In genomic region chr2:139723304-139723703, GRCm38 (mm10) we compare ENCODE assay signal across 14 mouse cellular contexts. TPM values are rescaled to one million over a fixed set of nuclear protein-coding genes. Genes with fewer than 3 reads are reported as not detected.
A peak's percentile ranks its signal among the peaks of the same experiment; 100 is the strongest.
DNase-seq lines count a peak whose midpoint lies in the region; ATAC-seq and TF ChIP-seq lines count a peak whose summit lies in the region.
"Had no signal": no experiment of that assay in that cellular context is flagged by ENCODE, and none has a peak within 500 bp of the region (broad histone marks: within the 10 kb centered on the region; RNA-seq: fewer than 3 reads in every experiment).

No protein-coding gene starts in this region.

- no peak for DNase-seq in kidney, postnatal 10 days
- peak; percentile 89 for DNase-seq in 3T3-L1 (ENCODE audit: low read depth, low spot score)
- DNase-seq in adrenal gland, adult (ENCODE audit: inconsistent age in 2 of 2, low spot score in 1 of 2): peak; percentile 84 to 90
- peak; percentile 78 for DNase-seq in lung, postnatal 0 days (ENCODE audit: low spot score)
- no peak for DNase-seq in right cerebral cortex, postnatal 10 days (ENCODE audit: low spot score in 2 of 2)

- H3K4me2 ChIP-seq in kidney, embryonic 14.5 days (replicated peaks; ENCODE audit: low read depth, low read length): no peak overlapping the region
- no peak overlapping the region for H3K4me2 ChIP-seq in lung, postnatal 0 days (replicated peaks; ENCODE audit: low read depth, low read length)
- H3K4me2 ChIP-seq: heart, embryonic 12.5 days; neural tube, embryonic 15.5 days had no signal

- no peaks in the 10 kb centered on the region for H3K9me3 ChIP-seq in kidney, embryonic 14.5 days (ENCODE audit: control insufficient read depth, low read length)
- no peaks in the 10 kb centered on the region for H3K9me3 ChIP-seq in lung, postnatal 0 days (ENCODE audit: low read length)
- H3K9me3 ChIP-seq: heart, embryonic 12.5 days; neural tube, embryonic 15.5 days had no signal

- no peaks in the 10 kb centered on the region for H3K4me1 ChIP-seq in kidney, embryonic 14.5 days (ENCODE audit: control insufficient read depth, insufficient read depth, low read length)
- H3K4me1 ChIP-seq in lung, postnatal 0 days (ENCODE audit: insufficient read depth, low read depth, low read length): no peaks in the 10 kb centered on the region

- no peaks in the 10 kb centered on the region for H3K36me3 ChIP-seq in kidney, embryonic 14.5 days (ENCODE audit: control insufficient read depth, insufficient read depth, low read length)
- no peaks in the 10 kb centered on the region for H3K36me3 ChIP-seq in lung, postnatal 0 days (ENCODE audit: insufficient read depth, low read length)
- H3K36me3 ChIP-seq: heart, embryonic 12.5 days; neural tube, embryonic 15.5 days had no signal

- peak; percentile 54 for TF ChIP-seq EP300 in lung, postnatal 0 days (IDR thresholded peaks at IDR 0.05)

- no peak overlapping the region for H3K4me3 ChIP-seq in kidney, embryonic 14.5 days (ENCODE audit: low read length)
- no peak overlapping the region for H3K4me3 ChIP-seq in lung, postnatal 0 days (ENCODE audit: low read depth, low read length)
- H3K4me3 ChIP-seq: heart, embryonic 12.5 days; neural tube, embryonic 15.5 days had no signal

- 12% methylated on average over 3 of the region's 3 CpGs for WGBS in kidney, embryonic 14.5 days
- WGBS in lung, postnatal 0 days: 12% methylated on average over 3 of the region's 3 CpGs

- TF ChIP-seq CTCF in lung, postnatal 0 days (IDR thresholded peaks at IDR 0.05): no peak

- H3K27ac ChIP-seq in kidney, embryonic 14.5 days (ENCODE audit: low read depth, low read length): no peak overlapping the region
- no peak overlapping the region for H3K27ac ChIP-seq in lung, postnatal 0 days (ENCODE audit: low read length)
- H3K27ac ChIP-seq: neural tube, embryonic 15.5 days had no signal

- peak; percentile 30; the same call in 1 of the 2 replicates for ATAC-seq in kidney, embryonic 14.5 days (ENCODE audit: low FRiP score, low TSS enrichment)
- ATAC-seq in lung, postnatal 0 days: peak; percentile 88
- ATAC-seq in monocyte, adult 5-6 weeks (replicated peaks; ENCODE audit: insufficient number of reproducible peaks, low FRiP score, low TSS enrichment, poor library complexity, severe bottlenecking): no peak
- no peak for ATAC-seq in erythroblast, adult 5-6 weeks (replicated peaks; ENCODE audit: low FRiP score, poor library complexity, severe bottlenecking)
- ATAC-seq: forebrain, embryonic 14.5 days; inflammation-experienced regulatory T-cells, adult 6 months had no signal

- no peak overlapping the region for H3K9ac ChIP-seq in kidney, embryonic 14.5 days (ENCODE audit: low read depth, low read length)
- no peak overlapping the region for H3K9ac ChIP-seq in lung, postnatal 0 days (replicated peaks; ENCODE audit: low read depth)
- H3K9ac ChIP-seq: heart, embryonic 12.5 days; neural tube, embryonic 15.5 days had no signal

- H3K27me3 ChIP-seq in kidney, embryonic 14.5 days (ENCODE audit: control insufficient read depth, insufficient read depth, low read length): no peaks in the 10 kb centered on the region
- H3K27me3 ChIP-seq in lung, postnatal 0 days (replicated peaks; ENCODE audit: insufficient read depth, low read length): no peaks in the 10 kb centered on the region
- H3K27me3 ChIP-seq: CH12.LX; heart, embryonic 12.5 days; neural tube, embryonic 15.5 days had no signal

RNA-seq across cellular contexts. Expression of gene Ism1, which starts 45.3 kb away (rescaled TPM):
- 5.7 and 7.3 TPM in 2 replicates for polyA plus RNA-seq in kidney, embryonic 14.5 days (2014; fragmentation: Nextera tagmentation; extraction: Ambion mirVana)
- polyA plus RNA-seq in lung, postnatal 0 days (2015; fragmentation: Nextera tagmentation; extraction: Ambion mirVana): 14.5 and 15.1 TPM in 2 replicates
- total RNA-seq in monocyte, adult 5-6 weeks (2017): not detected in 3 replicates
- total RNA-seq in erythroblast, adult 5-6 weeks (2015; ENCODE audit: low replicate concordance): not detected in 2 replicates
- not detected in 2 replicates for total RNA-seq in erythroblast, adult 5-6 weeks (2017; ENCODE audit: low replicate concordance)
- total RNA-seq: CH12.LX; megakaryocyte progenitor cell, adult 5-6 weeks had no signal

Comparison
In these comparisons a context has a peak if more than half of its experiments do, and no peak if none do; other contexts are left out.
1. ATAC-seq: peak in kidney, embryonic 14.5 days (single experiment) and lung, postnatal 0 days (single experiment); none in monocyte, adult 5-6 weeks (single experiment) and erythroblast, adult 5-6 weeks (single experiment).
2. DNase-seq: peak in 3T3-L1 (single experiment), adrenal gland, adult (2 of 2) and lung, postnatal 0 days (single experiment); none in kidney, postnatal 10 days (single experiment) and right cerebral cortex, postnatal 10 days (0 of 2).